Mouse (Mus musculus): ENCODE results near the gene Igf1r. TPM values are rescaled to one million over a fixed set of nuclear protein-coding genes. Genes with fewer than 3 reads are reported as not detected.

Gene Igf1r
- polyA plus RNA-seq, 1 experiment: 16.9 TPM

GRCm38 (mm10) chr7:68011385-68012122 lies 58.9 kb downstream of the Igf1r start:
- WGBS: 74% methylated on average over 13 of the region's 13 CpGs
- no peak overlapping the region for H3K4me3 ChIP-seq (replicated peaks; ENCODE audit: extremely low read depth, low read depth, low read length)
- DNase-seq: no peak
- TF ChIP-seq CTCF (IDR thresholded peaks at IDR 0.05; ENCODE audit: insufficient read depth, low read length) (no peak), POLR2A (IDR thresholded peaks at IDR 0.05; ENCODE audit: borderline replicate concordance, extremely low read depth, low read depth, low read length) (no peak)
- H3K4me1 ChIP-seq (ENCODE audit: control insufficient read depth, insufficient read depth, low read length): peaks cover 12% of the 10 kb centered on the region

- H3K4me3 ChIP-seq (replicated peaks; ENCODE audit: extremely low read depth, low read depth, low read length): no peak overlapping the region
- no peak for TF ChIP-seq POLR2A (IDR thresholded peaks at IDR 0.05; ENCODE audit: borderline replicate concordance, extremely low read depth, low read depth, low read length)
- TF ChIP-seq CTCF (IDR thresholded peaks at IDR 0.05; ENCODE audit: insufficient read depth, low read length): no peak
- DNase-seq: no peak
- H3K4me1 ChIP-seq (ENCODE audit: control insufficient read depth, insufficient read depth, low read length): peaks cover 12% of the 10 kb centered on the region
- 34% methylated on average over 6 of the region's 6 CpGs for WGBS
Observed at GRCm38 (mm10) chr7:68012123-68012474, 59.5 kb downstream of the Igf1r start.

- no peak overlapping the region for H3K4me3 ChIP-seq (replicated peaks; ENCODE audit: extremely low read depth, low read depth, low read length)
- WGBS: 80% methylated on average over 3 of the region's 3 CpGs
Observed at GRCm38 (mm10) chr7:68014495-68014894, 61.9 kb downstream of the Igf1r start.

GRCm38 (mm10) chr7:68015404-68015803 lies 62.8 kb downstream of the Igf1r start:
- DNase-seq: no peak
- H3K4me1 ChIP-seq (ENCODE audit: control insufficient read depth, insufficient read depth, low read length): peaks cover 13% of the 10 kb centered on the region
- 79% methylated on average over 3 of the region's 3 CpGs for WGBS
- H3K4me3 ChIP-seq (replicated peaks; ENCODE audit: extremely low read depth, low read depth, low read length): no peak overlapping the region
- TF ChIP-seq POLR2A (IDR thresholded peaks at IDR 0.05; ENCODE audit: borderline replicate concordance, extremely low read depth, low read depth, low read length) (no peak), CTCF (IDR thresholded peaks at IDR 0.05; ENCODE audit: insufficient read depth, low read length) (no peak)

More at GRCm38 (mm10) chr7:68014495-68014894, 61.9 kb downstream of the Igf1r start:
- TF ChIP-seq POLR2A (IDR thresholded peaks at IDR 0.05; ENCODE audit: borderline replicate concordance, extremely low read depth, low read depth, low read length): no peak
- TF ChIP-seq CTCF (IDR thresholded peaks at IDR 0.05; ENCODE audit: insufficient read depth, low read length): no peak
- no peak for DNase-seq
- H3K4me1 ChIP-seq (ENCODE audit: control insufficient read depth, insufficient read depth, low read length): peaks cover 15% of the 10 kb centered on the region

- H3K4me3 ChIP-seq (replicated peaks; ENCODE audit: extremely low read depth, low read depth, low read length): no peak overlapping the region
- TF ChIP-seq CTCF (IDR thresholded peaks at IDR 0.05; ENCODE audit: insufficient read depth, low read length) (no peak), POLR2A (IDR thresholded peaks at IDR 0.05; ENCODE audit: borderline replicate concordance, extremely low read depth, low read depth, low read length) (no peak)
- H3K4me1 ChIP-seq (ENCODE audit: control insufficient read depth, insufficient read depth, low read length): peaks cover 11% of the 10 kb centered on the region; the same call in 1 of the 2 replicates
- no peak for DNase-seq
- WGBS: 64% methylated on average over 4 of the region's 4 CpGs
Observed at GRCm38 (mm10) chr7:68018038-68018437, 65.4 kb downstream of the Igf1r start.

GRCm38 (mm10) chr7:68020556-68020955 lies 67.9 kb downstream of the Igf1r start:
- WGBS: 85% methylated on average over 2 of the region's 2 CpGs

GRCm38 (mm10) chr7:68021741-68022140 lies 69.1 kb downstream of the Igf1r start:
- Histone ChIP-seq H3K4me1 (ENCODE audit: control insufficient read depth, insufficient read depth, low read length) (peaks cover 9% of the 10 kb centered on the region; the same call in 1 of the 2 replicates), H3K4me3 (replicated peaks; ENCODE audit: extremely low read depth, low read depth, low read length) (no peak overlapping the region)
- 24% methylated on average over 2 of the region's 2 CpGs for WGBS
- TF ChIP-seq CTCF (IDR thresholded peaks at IDR 0.05; ENCODE audit: insufficient read depth, low read length) (no peak), POLR2A (IDR thresholded peaks at IDR 0.05; ENCODE audit: borderline replicate concordance, extremely low read depth, low read depth, low read length) (no peak)
- DNase-seq: peak; percentile 36

More at GRCm38 (mm10) chr7:68020556-68020955, 67.9 kb downstream of the Igf1r start:
- Histone ChIP-seq H3K4me1 (ENCODE audit: control insufficient read depth, insufficient read depth, low read length) (peaks cover 9% of the 10 kb centered on the region; the same call in 1 of the 2 replicates), H3K4me3 (replicated peaks; ENCODE audit: extremely low read depth, low read depth, low read length) (no peak overlapping the region)
- DNase-seq: no peak
- no peak for TF ChIP-seq POLR2A (IDR thresholded peaks at IDR 0.05; ENCODE audit: borderline replicate concordance, extremely low read depth, low read depth, low read length)
- TF ChIP-seq CTCF (IDR thresholded peaks at IDR 0.05; ENCODE audit: insufficient read depth, low read length): no peak

GRCm38 (mm10) chr7:68022188-68022587 lies 69.6 kb downstream of the Igf1r start:
- DNase-seq: no peak
- TF ChIP-seq CTCF (IDR thresholded peaks at IDR 0.05; ENCODE audit: insufficient read depth, low read length) (no peak), POLR2A (IDR thresholded peaks at IDR 0.05; ENCODE audit: borderline replicate concordance, extremely low read depth, low read depth, low read length) (no peak)
- Histone ChIP-seq H3K4me1 (ENCODE audit: control insufficient read depth, insufficient read depth, low read length) (peaks cover 9% of the 10 kb centered on the region; the same call in 1 of the 2 replicates), H3K4me3 (replicated peaks; ENCODE audit: extremely low read depth, low read depth, low read length) (no peak overlapping the region)
- WGBS: 76% methylated on average over 6 of the region's 6 CpGs

- TF ChIP-seq POLR2A (IDR thresholded peaks at IDR 0.05; ENCODE audit: borderline replicate concordance, extremely low read depth, low read depth, low read length) (no peak), CTCF (IDR thresholded peaks at IDR 0.05; ENCODE audit: insufficient read depth, low read length) (no peak)
- DNase-seq: no peak
- WGBS: 92% methylated on average over 4 of the region's 4 CpGs
- peaks cover 5% of the 10 kb centered on the region; the same call in 1 of the 2 replicates for H3K4me1 ChIP-seq (ENCODE audit: control insufficient read depth, insufficient read depth, low read length)
- no peak overlapping the region for H3K4me3 ChIP-seq (replicated peaks; ENCODE audit: extremely low read depth, low read depth, low read length)
Observed at GRCm38 (mm10) chr7:68023882-68024281, 71.3 kb downstream of the Igf1r start.

GRCm38 (mm10) chr7:68024625-68025024 lies 72.0 kb downstream of the Igf1r start:
- DNase-seq: no peak
- peaks cover 5% of the 10 kb centered on the region; the same call in 1 of the 2 replicates for H3K4me1 ChIP-seq (ENCODE audit: control insufficient read depth, insufficient read depth, low read length)
- TF ChIP-seq POLR2A (IDR thresholded peaks at IDR 0.05; ENCODE audit: borderline replicate concordance, extremely low read depth, low read depth, low read length): no peak
- TF ChIP-seq CTCF (IDR thresholded peaks at IDR 0.05; ENCODE audit: insufficient read depth, low read length): no peak

More at GRCm38 (mm10) chr7:68024625-68025024, 72.0 kb downstream of the Igf1r start:
- H3K4me3 ChIP-seq (replicated peaks; ENCODE audit: extremely low read depth, low read depth, low read length): no peak overlapping the region
- WGBS: 62% methylated on average over 4 of the region's 4 CpGs

All from lung, adult 2 months (tissue).